Mouse (Mus musculus) liver, embryonic 14.5 days (tissue): ENCODE results near the gene Pld1.

ENCODE experiments used
- CTCF ChIP-seq: IDR thresholded peaks from 2 replicates; pipeline ENCODE4 v1.5.1; 2016; ENCODE audit warnings: antibody characterized with exemption, low read depth, control low read depth
- EP300 ChIP-seq: IDR thresholded peaks from 2 replicates; pipeline ENCODE4 v1.6.1; 2016; ENCODE audit warnings: antibody characterized with exemption, low read depth

DNA sequence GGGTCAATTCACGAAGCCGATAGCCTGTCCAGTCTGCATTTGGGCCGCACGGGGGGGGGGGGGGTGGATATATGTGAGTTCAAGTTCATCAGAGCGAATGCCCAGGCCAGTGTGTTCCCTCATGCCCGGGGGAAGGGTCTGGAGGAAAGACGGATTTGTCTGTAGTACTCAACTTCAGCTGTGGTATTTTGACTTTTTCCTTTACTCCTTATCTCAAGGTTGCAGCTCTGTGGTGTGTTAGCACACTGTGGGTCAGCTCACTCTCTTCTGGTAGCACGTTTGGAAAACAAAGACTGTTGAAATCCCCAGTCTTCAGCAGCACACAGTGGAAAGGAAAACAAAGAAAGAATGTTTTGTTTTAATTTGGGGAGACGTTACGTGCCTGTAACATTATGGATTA, 40.3 kb upstream of the Pld1 start:
- TF ChIP-seq CTCF: no peak
- 0 out of 2 replicates have a peak, but pooled peaks have one; percentile 21 for TF ChIP-seq EP300
